Mouse (Mus musculus) central nervous system, embryonic 11.5 days (tissue): ENCODE measurements around the gene Urb2. TPM values are rescaled to one million over a fixed set of nuclear protein-coding genes. Genes with fewer than 3 reads are reported as not detected.

Experiments
- polyA plus RNA-seq: library from polyadenylated mRNA; depleted of rRNA; stranded (reverse); fragments of >200 nt; gene quantifications from 2 replicates; pipeline ENCODE4 v1.2.3, GENCODE M21; 2012; rRNA removed

Urb2 gene
- 8.2 and 11.3 TPM in 2 replicates for polyA plus RNA-seq

DNA sequence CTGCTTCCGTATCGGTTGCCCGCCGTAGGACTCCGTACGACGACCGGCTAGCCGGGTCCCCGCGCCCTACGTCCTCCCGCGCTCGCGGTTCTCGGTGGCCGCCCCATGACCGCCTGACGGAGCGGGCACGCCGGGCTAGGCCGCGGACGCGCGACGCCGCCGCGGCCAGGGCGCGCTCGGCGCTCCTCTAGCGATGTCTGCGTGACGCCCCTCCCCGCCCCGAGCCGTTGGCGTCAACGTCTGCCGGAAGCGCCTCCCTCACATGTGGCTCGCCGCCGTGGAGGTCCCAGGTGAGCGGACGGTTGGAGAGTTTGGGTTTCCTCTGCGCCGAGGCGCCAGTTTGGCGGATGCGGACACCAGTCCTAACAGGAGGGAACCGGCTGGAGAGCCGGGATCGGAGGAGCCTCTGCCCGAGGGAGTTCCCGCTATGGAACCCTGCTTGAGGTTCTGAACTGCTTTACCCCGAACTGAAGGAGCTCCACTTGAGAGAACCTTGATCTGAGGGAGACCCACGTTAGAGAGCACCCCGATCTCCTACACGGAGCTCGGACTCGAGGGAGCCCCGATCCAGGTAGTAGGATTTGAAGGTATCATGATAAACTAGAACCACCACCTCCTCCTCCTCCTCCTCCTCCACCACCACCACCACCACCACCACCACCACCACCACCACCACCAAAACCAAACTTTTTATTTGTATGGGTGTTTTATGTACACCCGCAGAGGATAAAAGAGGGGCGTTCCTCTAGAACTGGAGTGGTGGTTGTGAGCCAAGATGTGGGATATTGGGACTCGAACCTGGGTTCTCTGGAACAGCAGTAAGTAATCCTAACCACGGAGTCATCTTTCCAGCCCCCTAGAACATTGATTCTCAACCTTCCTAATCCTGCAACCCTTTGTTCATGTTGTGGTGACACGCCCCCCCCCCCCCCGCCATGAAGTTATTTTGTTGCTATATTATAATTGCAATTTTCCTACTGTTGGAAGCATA is at the start of gene Urb2, which contains the start of gene Taf5l:
TSS of gene Urb2 (plus strand) at position 272 of the 991 bp plus-strand sequence.
TSS of gene Taf5l (minus strand) at position 161 of the 991 bp plus-strand sequence.

DNA sequence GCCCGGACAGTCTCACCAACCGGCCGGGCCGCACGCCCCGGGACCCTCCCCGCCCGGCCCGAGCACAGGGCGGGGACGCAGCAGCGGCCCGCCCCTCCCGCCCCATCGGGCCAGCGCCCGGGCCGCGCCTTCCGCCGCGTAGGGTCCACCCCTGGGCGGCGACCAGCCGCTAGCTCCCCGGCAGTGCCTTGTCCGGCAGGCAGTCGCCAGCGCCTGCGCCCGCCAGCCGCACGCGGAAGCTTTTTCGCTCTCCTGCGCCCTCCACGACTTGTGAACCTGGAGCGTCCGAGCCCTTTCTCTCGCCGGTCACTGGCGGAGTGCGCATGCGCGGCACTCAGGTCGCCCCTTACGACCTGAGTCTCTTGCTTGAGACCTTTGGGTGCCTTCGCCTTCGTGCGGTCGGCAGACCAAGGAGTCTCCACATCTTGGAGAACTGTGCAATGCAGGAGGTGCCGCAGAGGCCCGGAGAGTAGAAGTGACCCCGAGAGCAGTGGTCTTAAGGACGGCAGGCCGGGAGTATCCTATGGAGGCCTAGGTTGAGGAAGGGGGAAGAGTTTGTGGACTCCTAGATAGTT is 38.4 kb upstream of the Urb2 start, which contains the start of gene Abcb10:
TSS of gene Abcb10 (minus strand) at position 297 of the 575 bp plus-strand sequence.

Other genes with a start within 250 kb of the Urb2 start
- 29.8 and 33.6 TPM in 2 replicates for gene Rab4a, start 215.5 kb upstream of the Urb2 start, polyA plus RNA-seq
- 7.1 and 8.7 TPM in 2 replicates for gene Ccsap, start 161.3 kb upstream of the Urb2 start, polyA plus RNA-seq
- gene Acta1, start 126.8 kb upstream of the Urb2 start, polyA plus RNA-seq, result 2.3 and 57.2 TPM in 2 replicates
- gene Nup133, start 72.2 kb upstream of the Urb2 start, polyA plus RNA-seq, result 34.3 and 35.1 TPM in 2 replicates
- gene Abcb10, start 38.4 kb upstream of the Urb2 start, polyA plus RNA-seq, result 20.9 and 23.5 TPM in 2 replicates
- gene Taf5l, start 111 bp upstream of the Urb2 start, polyA plus RNA-seq, result 24.3 and 32.2 TPM in 2 replicates
- 39.0 and 40.7 TPM in 2 replicates for gene Galnt2, start 209.9 kb downstream of the Urb2 start, polyA plus RNA-seq